In the genomic region with DNA sequence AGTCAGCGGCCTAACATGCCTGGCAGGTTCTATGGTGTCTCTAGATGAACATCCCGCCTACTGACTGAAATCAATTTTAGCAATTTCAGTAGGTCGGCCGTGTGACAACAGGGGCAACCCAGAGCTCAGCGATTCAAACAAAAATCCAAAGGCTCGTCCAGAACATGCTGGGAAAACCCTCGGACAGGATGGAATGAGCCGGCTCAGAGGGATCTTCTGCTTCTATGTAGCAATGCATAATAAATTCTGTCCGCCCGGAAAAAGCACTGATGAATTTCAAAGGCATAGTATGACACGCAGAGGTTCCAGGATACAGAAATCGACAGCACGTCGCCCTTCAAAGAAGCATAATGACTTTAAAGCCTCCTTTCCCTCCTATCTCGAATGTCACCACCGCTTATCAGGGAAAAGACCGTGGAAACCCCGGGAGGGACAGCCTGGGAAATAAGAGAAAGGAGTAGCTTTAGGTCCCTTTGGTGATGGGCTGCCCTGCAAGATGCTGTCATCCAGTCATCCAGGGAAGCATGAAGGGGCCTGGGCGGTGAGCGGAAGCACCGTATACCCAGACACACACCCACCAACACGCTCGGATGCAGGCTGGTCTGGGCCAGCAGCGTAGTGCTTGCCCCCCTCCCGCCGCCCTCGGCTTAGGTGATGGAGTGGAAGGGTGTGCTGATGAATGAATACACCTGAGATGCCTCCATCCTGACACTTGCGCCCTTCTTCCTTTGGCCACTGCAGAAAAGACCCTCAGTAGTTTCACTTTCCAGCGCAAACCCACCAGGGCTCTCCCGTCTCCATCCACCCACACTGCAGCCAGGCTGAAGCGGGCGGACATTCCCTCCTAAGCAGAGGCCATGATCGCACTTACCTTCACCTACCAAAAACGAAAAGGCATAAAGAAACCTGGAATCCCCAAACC, we compare ENCODE assay signal across 8 mouse cellular contexts. TPM values are rescaled to one million over a fixed set of nuclear protein-coding genes. Genes with fewer than 3 reads are reported as not detected.
DNase-seq lines count a peak whose midpoint lies in the region; ATAC-seq and TF ChIP-seq lines count a peak whose summit lies in the region.

No protein-coding gene starts in this region.

- no peaks in the 10 kb centered on the region for H3K9me3 ChIP-seq in hindbrain, postnatal 0 days (ENCODE audit: low read length)
- no peaks in the 10 kb centered on the region for H3K9me3 ChIP-seq in liver, embryonic 13.5 days (replicated peaks)

- no peaks in the 10 kb centered on the region for H3K36me3 ChIP-seq in hindbrain, postnatal 0 days (ENCODE audit: insufficient read depth, low read length)
- H3K36me3 ChIP-seq in liver, embryonic 13.5 days = no peaks in the 10 kb centered on the region

- peak overlapping the region; percentile 83 for H3K9ac ChIP-seq in hindbrain, postnatal 0 days (replicated peaks; ENCODE audit: low read length)
- H3K9ac ChIP-seq in liver, embryonic 13.5 days = peak overlapping the region; percentile 97

- H3K4me3 ChIP-seq in hindbrain, postnatal 0 days (ENCODE audit: low read length) = peak overlapping the region; percentile 74
- peak overlapping the region; percentile 92 for H3K4me3 ChIP-seq in liver, embryonic 13.5 days (replicated peaks)

- H3K4me2 ChIP-seq in hindbrain, postnatal 0 days (ENCODE audit: low read depth, low read length) = peak overlapping the region; percentile 73
- peak overlapping the region; percentile 94 for H3K4me2 ChIP-seq in liver, embryonic 13.5 days

- peaks cover 21% of the 10 kb centered on the region for H3K4me1 ChIP-seq in hindbrain, postnatal 0 days (ENCODE audit: insufficient read depth, low read length)
- H3K4me1 ChIP-seq in liver, embryonic 13.5 days (replicated peaks) = peaks cover 55% of the 10 kb centered on the region

- peak; percentile 32 to 53 for DNase-seq in layer of hippocampus, adult 18-20 months (ENCODE audit: low spot score in 2 of 2)
- DNase-seq in layer of hippocampus, adult 8-10 months (ENCODE audit: low spot score in 2 of 2) = no peak
- peak; percentile 36 for DNase-seq in c-Kit-negative CD71-positive TER-119-positive erythroid progenitor cells, embryonic 14.5 days (ENCODE audit: low read depth, low spot score)
- DNase-seq in hindbrain, postnatal 0 days (ENCODE audit: low spot score) = peak; percentile 65
- peak; percentile 50 for DNase-seq in liver, embryonic 13.5 days
- DNase-seq in neural tube, embryonic 10.5 days (ENCODE audit: extremely low spot score, low spot score) = peak; percentile 70
- DNase-seq in testis, postnatal 14 days (ENCODE audit: low spot score) = peak; percentile 36

- H3K27me3 ChIP-seq in hindbrain, postnatal 0 days (ENCODE audit: insufficient read depth, low read length) = no peaks in the 10 kb centered on the region
- no peaks in the 10 kb centered on the region for H3K27me3 ChIP-seq in liver, embryonic 13.5 days

- under 1% methylated on average over 33 of the region's 34 CpGs for WGBS in hindbrain, postnatal 0 days
- 2% methylated on average over 34 of the region's 34 CpGs for WGBS in liver, embryonic 13.5 days (ENCODE audit: insufficient replicate concordance)

- peak overlapping the region; percentile 85 for H3K27ac ChIP-seq in hindbrain, postnatal 0 days
- H3K27ac ChIP-seq in liver, embryonic 13.5 days = peak overlapping the region; percentile 98

- no peak for TF ChIP-seq CTCF in hindbrain, postnatal 0 days (IDR thresholded peaks at IDR 0.05; ENCODE audit: low read depth)

- ATAC-seq in erythroid progenitor cell, adult 5-6 weeks (replicated peaks; ENCODE audit: low FRiP score, poor library complexity, severe bottlenecking) = peak; percentile 42
- ATAC-seq in hindbrain, postnatal 0 days = peak; percentile 31
- ATAC-seq in liver, embryonic 13.5 days (ENCODE audit: low read depth) = peak; percentile 18

RNA-seq across cellular contexts. Expression of a gene that starts 0.8 kb away (rescaled TPM):
- 100 to 1,000 TPM; 195 to 206 TPM for total RNA-seq in layer of hippocampus, adult 18-20 months (2021)
- 100 to 1,000 TPM; 208 to 272 (median 239) TPM for total RNA-seq in layer of hippocampus, adult 8-10 months (2022)
- total RNA-seq in erythroid progenitor cell, adult 5-6 weeks (2015; ENCODE audit: low replicate concordance) = 87.9 and 106 TPM in 2 replicates
- 163 and 167 TPM in 2 replicates for total RNA-seq in erythroid progenitor cell, adult 5-6 weeks (2017; ENCODE audit: low replicate concordance)
- total RNA-seq in hindbrain, postnatal 0 days (2014; rRNA removed) = 52.4 and 64.2 TPM in 2 replicates
- polyA plus RNA-seq in hindbrain, postnatal 0 days (2015; fragmentation: Nextera tagmentation; extraction: Ambion mirVana) = 70.4 and 79.2 TPM in 2 replicates
- polyA plus RNA-seq in liver, embryonic 13.5 days (2015; fragmentation: Nextera tagmentation; extraction: Ambion mirVana) = 28.8 and 37.4 TPM in 2 replicates

Comparison
In these comparisons a context has a peak if more than half of its experiments do, and no peak if none do; other contexts are left out.
1. DNase-seq: peak in layer of hippocampus, adult 18-20 months (2 of 2), c-Kit-negative CD71-positive TER-119-positive erythroid progenitor cells, embryonic 14.5 days (single experiment), hindbrain, postnatal 0 days (single experiment), liver, embryonic 13.5 days (single experiment), neural tube, embryonic 10.5 days (single experiment) and testis, postnatal 14 days (single experiment); none in layer of hippocampus, adult 8-10 months (0 of 2).
2. Peak in every context shown above with its lines, with median percentiles within 50 percentile points of each other: ATAC-seq.